Mouse (Mus musculus): ENCODE measurements around the gene Gm49353.

The Gm49353 gene

GRCm38 (mm10) chr10:29198642-29199041 lies at the start of gene Gm49353:
Gene Gm49353, plus strand, starts transcription at chr10:29198954.
- in situ Hi-C loops (cut with MboI, MseI), result no loop called here

GRCm38 (mm10) chr10:29155304-29155703 lies 43.5 kb upstream of the Gm49353 start:
- in situ Hi-C loops (cut with MboI, MseI), result no loop called here

GRCm38 (mm10) chr10:29161664-29162063 lies 37.1 kb upstream of the Gm49353 start:
- in situ Hi-C loops (cut with MboI, MseI), result no loop called here

GRCm38 (mm10) chr10:29173778-29174177 lies 25.0 kb upstream of the Gm49353 start:
- in situ Hi-C loops (cut with MboI, MseI), result no loop called here

GRCm38 (mm10) chr10:29175656-29176055 lies 23.1 kb upstream of the Gm49353 start:
- in situ Hi-C loops (cut with MboI, MseI), result no loop called here

DNA sequence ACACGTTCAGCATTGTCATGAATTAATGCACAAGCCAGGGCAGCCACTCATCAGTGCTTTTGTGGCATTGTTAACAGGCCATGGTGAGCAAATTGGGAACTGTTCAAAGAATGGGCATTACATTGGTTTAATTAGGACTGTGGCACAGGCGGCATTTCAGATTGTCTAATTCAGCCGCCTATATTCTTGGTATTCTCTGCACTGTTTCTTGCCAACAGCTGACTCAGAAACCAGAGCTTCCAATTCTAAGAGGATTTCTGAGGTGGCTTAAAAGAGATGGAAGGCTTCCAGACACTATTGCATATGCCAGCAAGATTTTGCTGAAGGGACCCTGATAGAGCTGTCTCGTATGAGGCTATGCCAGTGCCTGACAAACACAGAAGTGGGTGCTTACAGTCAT lies 21.9 kb upstream of the Gm49353 start:
- in situ Hi-C loops (cut with MboI, MseI), result no loop called here

DNA sequence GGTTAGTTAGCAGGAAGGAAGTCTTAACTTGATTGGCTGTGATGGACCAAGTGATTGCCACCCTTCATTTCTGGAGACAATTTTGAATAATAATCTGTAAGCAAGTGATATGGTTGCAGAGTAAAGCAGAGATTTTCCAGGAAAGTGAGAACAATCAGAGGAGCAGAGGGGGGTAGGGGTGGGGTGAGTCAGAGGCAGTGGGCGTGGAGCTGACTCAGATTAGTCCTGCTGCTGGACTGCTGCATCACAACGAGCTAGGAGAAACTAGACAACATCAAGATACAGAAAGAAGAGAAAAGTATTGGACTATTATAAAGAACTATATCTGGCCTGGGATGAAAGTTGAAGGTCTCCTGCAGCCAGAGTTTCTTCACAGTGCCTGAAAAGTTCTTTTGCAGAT lies 20.8 kb upstream of the Gm49353 start:
- in situ Hi-C loops (cut with MboI, MseI), result no loop called here

- in situ Hi-C loops (cut with MboI, MseI), result no loop called here
Observed at GRCm38 (mm10) chr10:29180210-29180609, 18.5 kb upstream of the Gm49353 start.

- in situ Hi-C loops (cut with MboI, MseI), result no loop called here
Observed at GRCm38 (mm10) chr10:29181046-29181445, 17.7 kb upstream of the Gm49353 start.

- in situ Hi-C loops (cut with MboI, MseI), result no loop called here
Observed at GRCm38 (mm10) chr10:29193769-29194168, 5.0 kb upstream of the Gm49353 start.

- in situ Hi-C loops (cut with MboI, MseI), result no loop called here
Observed at GRCm38 (mm10) chr10:29196811-29197210, 1.9 kb upstream of the Gm49353 start.

- in situ Hi-C loops (cut with MboI, MseI), result no loop called here
Observed at GRCm38 (mm10) chr10:29199835-29200234, 1.1 kb downstream of the Gm49353 start.

DNA sequence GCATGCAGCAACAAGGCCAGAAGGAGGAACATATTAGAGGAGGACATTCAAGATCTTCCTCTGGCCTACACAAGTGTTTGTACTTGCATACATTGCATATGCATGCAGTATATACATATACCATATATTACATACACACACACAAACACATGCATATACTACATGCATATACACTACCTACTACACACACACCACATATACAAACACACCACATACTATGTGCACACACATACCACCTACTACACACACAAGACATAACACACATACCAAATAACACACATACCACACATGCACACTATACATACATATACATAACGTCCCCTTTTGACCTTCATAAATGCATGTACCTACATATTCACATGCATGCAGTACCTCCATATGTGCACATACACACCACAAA lies 1.9 kb downstream of the Gm49353 start:
- in situ Hi-C loops (cut with MboI, MseI), result no loop called here

DNA sequence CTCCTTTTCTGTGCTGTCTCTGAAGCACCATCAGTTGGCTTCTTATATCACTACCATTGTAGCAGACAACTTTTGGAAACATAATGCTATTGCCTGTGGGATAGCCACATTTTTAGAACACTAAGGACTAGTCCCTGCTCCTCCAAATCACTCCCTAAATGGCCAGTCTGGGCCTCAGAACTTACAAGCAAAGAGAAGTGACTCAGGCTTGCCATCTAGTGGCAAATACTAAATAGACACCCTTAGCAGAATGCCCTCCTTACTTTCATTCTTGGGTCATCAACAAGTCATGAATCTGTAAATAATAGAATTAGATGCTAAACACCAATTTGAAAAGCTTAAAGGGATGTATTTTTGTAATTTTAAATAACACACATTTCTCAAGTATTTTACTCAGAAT lies 8.0 kb downstream of the Gm49353 start:
- in situ Hi-C loops (cut with MboI, MseI), result no loop called here

DNA sequence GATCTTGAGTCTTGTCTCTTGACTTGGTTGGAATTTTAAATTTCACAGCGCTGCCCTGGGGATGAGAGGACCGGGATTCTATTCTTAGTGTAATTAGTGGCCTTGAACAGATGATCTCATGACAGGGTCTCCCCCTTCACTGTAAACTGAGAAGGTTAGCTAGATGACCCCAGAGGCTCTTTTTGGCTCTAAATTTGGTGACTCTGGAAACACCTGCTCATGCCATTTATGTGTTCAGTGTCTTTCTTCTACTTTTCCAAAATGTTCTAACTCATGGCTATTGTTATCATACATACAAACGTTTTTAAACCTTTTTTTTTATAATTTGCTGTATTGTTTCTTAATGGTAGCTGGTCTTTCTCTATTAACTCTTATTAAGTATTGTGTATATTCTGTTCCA lies 10.0 kb downstream of the Gm49353 start:
- in situ Hi-C loops (cut with MboI, MseI), result no loop called here

DNA sequence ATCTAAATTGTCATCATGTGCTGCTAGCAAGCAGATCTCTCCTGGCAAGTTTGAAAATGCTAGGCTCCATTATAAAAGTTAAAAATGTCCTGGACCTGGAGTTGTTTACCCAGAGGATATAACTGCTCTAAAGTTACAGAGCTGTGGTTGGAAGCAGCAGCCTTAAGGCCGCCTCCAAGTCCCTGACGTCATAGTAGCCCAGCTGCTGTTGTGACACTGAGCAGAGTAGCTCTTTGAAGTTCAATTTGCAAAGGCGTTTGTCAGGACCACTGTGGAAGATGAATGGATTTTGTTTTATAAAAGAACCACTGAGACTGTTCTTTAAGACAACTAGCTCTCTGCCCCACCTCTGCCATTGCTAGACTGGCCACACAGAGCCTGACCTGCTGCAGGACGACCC lies 12.7 kb downstream of the Gm49353 start, which contains the start of gene 9330159F19Rik:
TSS of gene 9330159F19Rik (plus strand) at position 154 of the 400 bp plus-strand sequence.
- in situ Hi-C loops (cut with MboI, MseI), result no loop called here

GRCm38 (mm10) chr10:29213534-29214100 lies 14.9 kb downstream of the Gm49353 start:
- in situ Hi-C loops (cut with MboI, MseI), result no loop called here

GRCm38 (mm10) chr10:29216957-29217356 lies 18.2 kb downstream of the Gm49353 start:
- in situ Hi-C loops (cut with MboI, MseI), result no loop called here

DNA sequence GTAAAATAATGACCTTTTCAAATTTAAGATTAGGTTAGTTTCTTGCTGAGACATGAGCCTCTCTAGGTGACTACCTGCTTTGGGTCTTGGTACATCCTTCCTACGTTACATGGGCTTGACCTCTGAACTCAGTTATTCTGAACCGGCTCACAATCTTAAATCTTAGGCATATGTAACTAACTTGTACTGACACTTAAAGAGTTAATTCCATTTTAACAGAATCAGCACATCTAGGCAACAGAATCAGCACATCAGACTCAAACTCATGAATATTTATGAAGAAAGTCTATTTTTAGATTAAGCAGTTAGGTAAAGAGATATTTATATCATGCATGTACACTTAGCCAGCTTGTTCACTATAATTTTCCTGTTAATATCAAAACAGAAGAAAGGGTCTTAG lies 18.7 kb downstream of the Gm49353 start:
- in situ Hi-C loops (cut with MboI, MseI), result no loop called here

GRCm38 (mm10) chr10:29225329-29225728 lies 26.6 kb downstream of the Gm49353 start:
- in situ Hi-C loops (cut with MboI, MseI), result no loop called here

GRCm38 (mm10) chr10:29231208-29231607 lies 32.5 kb downstream of the Gm49353 start:
- in situ Hi-C loops (cut with MboI, MseI), result no loop called here
